42 mouse cellular contexts compared by ENCODE assay signal in genomic region chr5:36179708-36180107, GRCm38 (mm10). TPM values are rescaled to one million over a fixed set of nuclear protein-coding genes. Genes with fewer than 3 reads are reported as not detected.
"Had no signal": no experiment of that assay in that cellular context is flagged by ENCODE, and none has a peak within 500 bp of the region (broad histone marks: within the 10 kb centered on the region; RNA-seq: fewer than 3 reads in every experiment).

No protein-coding gene starts in this region.

- DNase-seq: heart, postnatal 10 days; heart, postnatal 14 days; heart, postnatal 36 days; kidney, adult 11 months; kidney, adult 18-20 months; kidney, adult 2 months; kidney, adult 8-10 months; kidney, adult 9 months; kidney, postnatal 10 days; kidney, postnatal 14 days; kidney, postnatal 25 days; kidney, postnatal 36 days; kidney, postnatal 4 days; layer of hippocampus, adult 9-11 months; layer of hippocampus, postnatal 36 days had no signal

- H3K36me3 ChIP-seq: heart, embryonic 10.5 days; heart, embryonic 12.5 days; heart, embryonic 13.5 days; heart, embryonic 15.5 days; hindbrain, embryonic 10.5 days; hindbrain, embryonic 12.5 days; hindbrain, embryonic 13.5 days; hindbrain, embryonic 15.5 days; intestine, embryonic 15.5 days; kidney, embryonic 15.5 days had no signal

- H3K4me3 ChIP-seq: heart, embryonic 10.5 days; heart, embryonic 12.5 days; heart, embryonic 13.5 days; heart, embryonic 15.5 days; hindbrain, embryonic 10.5 days; hindbrain, embryonic 12.5 days; hindbrain, embryonic 13.5 days; hindbrain, embryonic 15.5 days; intestine, embryonic 15.5 days; kidney, embryonic 15.5 days; layer of hippocampus, adult 2 months had no signal

- H3K27ac ChIP-seq: heart, embryonic 10.5 days; heart, embryonic 13.5 days; heart, embryonic 15.5 days; hindbrain, embryonic 10.5 days; hindbrain, embryonic 12.5 days; hindbrain, embryonic 13.5 days; hindbrain, embryonic 14.5 days; hindbrain, embryonic 15.5 days; hindbrain, postnatal 0 days; intestine, embryonic 15.5 days; kidney, embryonic 15.5 days; kidney, postnatal 0 days; layer of hippocampus, adult 2 months had no signal

- H3K27me3 ChIP-seq: heart, embryonic 15.5 days; hindbrain, embryonic 12.5 days; hindbrain, embryonic 15.5 days; intestine, embryonic 15.5 days; kidney, embryonic 15.5 days had no signal

- H3K4me2 ChIP-seq: heart, embryonic 11.5 days; heart, embryonic 12.5 days; heart, embryonic 13.5 days; heart, embryonic 15.5 days; hindbrain, embryonic 12.5 days; hindbrain, embryonic 13.5 days; hindbrain, embryonic 14.5 days; hindbrain, embryonic 15.5 days; intestine, embryonic 15.5 days; kidney, embryonic 15.5 days had no signal

- H3K4me1 ChIP-seq: intestine, embryonic 15.5 days had no signal

RNA-seq across cellular contexts. Expression of gene Psapl1, which starts 24.1 kb away (rescaled TPM):
- total RNA-seq: heart, adult 8-10 months; heart, postnatal 10 days; heart, postnatal 14 days; heart, postnatal 25 days; heart, postnatal 36 days; hematopoietic stem cell, adult 5-6 weeks; hindbrain, postnatal 0 days; layer of hippocampus, adult 18-20 months; layer of hippocampus, adult 2 months; layer of hippocampus, adult 8-10 months; layer of hippocampus, postnatal 10 days; layer of hippocampus, postnatal 14 days; layer of hippocampus, postnatal 25 days; layer of hippocampus, postnatal 36 days had no signal
- polyA plus RNA-seq: heart, embryonic 12.5 days; heart, embryonic 14.5 days; heart, postnatal 0 days; hindbrain, embryonic 10.5 days; hindbrain, embryonic 11.5 days; hindbrain, embryonic 13.5 days; hindbrain, embryonic 15.5 days; hindbrain, postnatal 0 days; inflammation-experienced regulatory T-cells, adult 6 months; kidney, adult 2 months had no signal
